Mouse (Mus musculus) thymus, adult 2 months (tissue): Measurements from ENCODE around the gene Prr15l.

Experiments used
- CTCF ChIP-seq: fragments of 200-500 bp; IDR thresholded peaks from 2 replicates; pipeline ENCODE4 v1.5.1; 2012; ENCODE audit warnings: mild to moderate bottlenecking, control low read depth, low read length, moderate library complexity, borderline replicate concordance; ENCODE audit not compliant: control insufficient read depth, poor library complexity, insufficient read depth; ENCODE audit errors: extremely low read depth
- POLR2A ChIP-seq: fragments of 200-500 bp; IDR thresholded peaks from 2 replicates; pipeline ENCODE4 v1.6.1; 2012; ENCODE audit warnings: mild to moderate bottlenecking, low read length, control low read depth, moderate library complexity; ENCODE audit not compliant: control insufficient read depth, poor library complexity, insufficient read depth; ENCODE audit errors: extremely low read depth

DNA sequence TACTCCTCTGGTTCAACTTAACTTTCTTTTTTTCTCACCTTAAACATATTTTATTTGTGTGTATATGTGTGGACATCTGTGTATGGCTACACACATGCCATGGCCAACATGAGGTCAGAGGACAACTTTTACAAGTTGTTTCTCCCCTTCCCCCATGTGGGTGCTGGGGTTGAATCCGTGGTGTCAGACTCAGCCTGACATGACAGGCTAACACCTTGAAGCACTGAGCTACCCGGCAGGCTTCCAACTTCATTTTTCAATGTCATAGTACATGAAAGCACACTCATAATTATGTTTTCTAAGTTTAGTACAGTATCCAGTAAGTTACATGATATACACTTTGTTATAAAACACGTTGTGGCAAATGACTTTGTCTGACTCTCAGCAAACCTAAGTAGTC lies 42.4 kb downstream of the Prr15l start:
- TF ChIP-seq CTCF (no peak), POLR2A (no peak)
